Mouse (Mus musculus) cerebellum, adult 9-11 months (tissue): Measurements from ENCODE around the gene Hfm1.

ENCODE experiments used
- DNase-seq: peaks from one replicate; pipeline ENCODE4 v3.0.0; 2022

Hfm1 gene

DNA sequence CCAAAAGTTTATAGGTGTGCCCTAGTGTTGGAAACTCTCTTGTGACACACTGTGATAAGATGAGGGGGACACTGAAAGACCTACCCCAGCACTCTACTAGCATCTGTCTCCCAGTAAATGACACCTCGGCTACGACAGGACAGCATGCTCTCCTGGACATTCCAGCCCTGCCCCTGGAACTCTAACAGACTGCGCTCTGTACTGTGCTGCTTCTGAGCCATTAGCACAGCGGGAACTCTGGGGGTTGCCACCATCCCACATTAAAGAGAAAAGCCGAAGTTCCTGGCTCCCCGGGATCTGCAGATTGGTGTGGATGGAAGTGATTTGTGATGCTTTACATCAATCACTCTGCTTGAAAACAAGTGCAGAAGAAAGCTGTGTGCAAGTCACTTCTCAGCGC is 93.1 kb downstream of the Hfm1 start:
- DNase-seq = no peak

DNA sequence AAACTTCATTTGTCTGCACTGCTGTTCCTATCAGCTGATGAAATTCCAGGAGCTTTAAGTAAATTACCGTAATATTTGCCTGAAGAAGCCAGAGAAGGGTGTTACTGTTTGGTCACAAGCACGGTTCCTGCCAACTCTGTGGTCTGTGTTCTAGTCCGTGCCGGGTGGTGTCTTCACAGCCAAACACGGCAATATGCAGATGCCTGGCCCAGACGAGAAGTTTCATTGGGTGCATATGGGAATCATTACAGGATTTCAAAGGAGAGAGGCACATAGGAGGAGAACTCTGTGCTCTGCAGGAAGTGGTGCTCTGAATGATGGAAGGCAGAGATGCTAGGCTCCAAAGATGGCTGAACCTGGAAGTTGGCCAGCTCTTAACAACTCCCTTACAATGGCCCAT is 94.7 kb downstream of the Hfm1 start:
- DNase-seq = no peak

DNA sequence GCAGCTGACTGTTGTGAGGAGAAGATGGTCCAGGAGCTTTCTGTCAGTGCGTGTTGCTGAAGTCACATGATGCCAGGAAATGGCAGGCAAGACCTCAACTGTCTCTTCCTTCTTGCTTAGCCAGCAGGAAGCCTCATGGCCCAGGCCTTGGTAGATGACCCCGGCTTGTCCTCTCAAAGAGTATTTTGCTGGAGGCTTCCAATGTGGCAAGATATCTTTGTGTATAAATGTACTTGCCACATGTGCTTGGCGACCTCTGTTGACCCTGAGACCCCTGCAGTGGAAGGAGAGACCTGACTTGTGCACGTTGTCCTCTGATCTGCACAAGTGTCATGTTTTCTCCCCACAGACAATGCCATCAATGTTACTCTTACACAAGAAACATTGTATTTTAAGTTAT is 95.3 kb downstream of the Hfm1 start:
- no peak for DNase-seq

- DNase-seq = no peak
These were observed 99.4 kb downstream of the Hfm1 start for GRCm38 (mm10) chr5:106826740-106827139.

- no peak for DNase-seq
These were observed 100.1 kb downstream of the Hfm1 start for GRCm38 (mm10) chr5:106826044-106826443.

DNA sequence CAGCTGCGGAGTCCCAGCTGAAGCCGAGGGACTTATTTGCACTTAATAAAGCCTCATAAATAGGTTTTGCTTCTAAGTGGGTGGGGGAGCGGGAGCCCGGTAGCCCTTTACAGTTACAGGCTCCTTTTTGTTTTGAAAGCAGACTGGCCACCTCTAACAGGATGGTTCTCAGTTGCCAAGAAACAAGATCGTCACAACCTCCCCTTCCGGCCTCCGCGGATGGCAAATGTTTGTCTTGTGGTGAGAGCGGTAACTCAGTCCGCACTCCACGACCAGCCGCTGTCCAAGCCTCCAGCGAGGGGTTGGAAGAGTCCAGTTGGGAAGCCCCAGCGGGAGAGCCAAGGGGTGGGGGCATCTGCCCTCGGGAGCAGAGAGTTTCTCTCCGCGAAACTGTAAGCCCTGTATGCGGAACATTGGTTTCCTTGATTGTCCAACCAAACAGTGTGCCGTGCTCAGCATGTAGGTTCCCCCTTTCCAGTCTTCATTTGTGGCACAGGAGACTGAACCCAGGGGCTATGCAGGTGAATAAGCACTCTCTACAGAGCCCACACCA is 100.7 kb downstream of the Hfm1 start:
- no peak for DNase-seq

GRCm38 (mm10) chr5:106824716-106825115 is 101.4 kb downstream of the Hfm1 start:
- DNase-seq = no peak

GRCm38 (mm10) chr5:106819630-106820029 is 106.5 kb downstream of the Hfm1 start:
- no peak for DNase-seq

- no peak for DNase-seq
These were observed 110.0 kb downstream of the Hfm1 start for GRCm38 (mm10) chr5:106815923-106816654.

- DNase-seq = no peak
These were observed 111.5 kb downstream of the Hfm1 start for GRCm38 (mm10) chr5:106814611-106815010.

DNA sequence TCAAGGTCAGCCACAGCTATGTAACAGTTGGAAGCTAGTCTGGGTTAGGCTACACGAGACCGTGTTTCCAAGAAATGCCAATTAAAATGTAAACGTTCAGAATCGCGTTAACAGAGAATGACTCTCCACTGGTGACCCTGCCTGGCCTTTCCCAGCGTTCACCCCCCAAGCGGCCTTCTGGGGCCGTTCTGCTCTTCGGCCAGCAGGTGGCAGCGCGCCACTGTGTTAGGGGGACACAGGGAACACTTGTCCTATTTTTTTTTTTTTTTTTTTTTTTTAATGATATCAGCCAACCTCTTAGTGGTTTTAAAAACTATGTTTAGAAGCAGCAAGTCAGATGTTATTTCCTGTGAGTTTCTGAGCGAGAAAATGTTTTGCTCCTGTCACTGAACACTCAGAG is 123.0 kb downstream of the Hfm1 start:
- DNase-seq = peak; percentile 33

GRCm38 (mm10) chr5:106801886-106802798 is 124.0 kb downstream of the Hfm1 start:
- peak; percentile 82 for DNase-seq

- no peak for DNase-seq
These were observed 124.8 kb downstream of the Hfm1 start for GRCm38 (mm10) chr5:106801215-106801863.

GRCm38 (mm10) chr5:106797896-106798295 is 128.2 kb downstream of the Hfm1 start:
- no peak for DNase-seq

- peak; percentile 10 for DNase-seq
These were observed 134.9 kb downstream of the Hfm1 start for GRCm38 (mm10) chr5:106791241-106791572.

GRCm38 (mm10) chr5:106790496-106791240 is 135.5 kb downstream of the Hfm1 start:
- DNase-seq = no peak
